ENCODE assay signal across 17 mouse cellular contexts in the genomic region with DNA sequence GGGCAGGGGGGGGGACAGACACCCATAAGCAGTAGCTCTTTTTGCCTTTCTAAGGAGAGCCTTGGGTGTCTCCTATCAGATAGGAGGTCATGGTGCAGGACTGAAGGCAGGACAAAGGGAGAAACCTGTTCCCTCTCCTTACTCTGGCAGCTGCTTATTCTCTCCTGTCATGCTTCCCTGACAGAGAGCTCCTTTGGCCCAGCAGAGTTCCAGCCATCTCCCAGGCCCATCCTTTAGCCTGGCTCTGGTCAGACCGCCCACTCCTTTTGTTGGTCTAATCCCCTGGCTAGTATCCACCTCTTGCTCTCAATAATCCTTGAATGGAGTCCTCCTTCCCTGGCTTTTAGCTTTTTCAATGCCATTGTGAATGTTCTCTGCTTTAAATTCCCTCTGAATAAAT.
DNase-seq lines count a peak whose midpoint lies in the region; ATAC-seq and TF ChIP-seq lines count a peak whose summit lies in the region.
"Had no signal": no experiment of that assay in that cellular context is flagged by ENCODE, and none has a peak within 500 bp of the region (broad histone marks: within the 10 kb centered on the region; RNA-seq: fewer than 3 reads in every experiment).

No protein-coding gene starts in this region.

- H3K4me3 ChIP-seq in hindbrain, embryonic 10.5 days = no peak overlapping the region
- no peak overlapping the region for H3K4me3 ChIP-seq in hindbrain, embryonic 13.5 days
- no peak overlapping the region for H3K4me3 ChIP-seq in forebrain, embryonic 12.5 days (replicated peaks)
- H3K4me3 ChIP-seq in midbrain, embryonic 12.5 days = no peak overlapping the region
- H3K4me3 ChIP-seq: embryonic facial prominence, embryonic 13.5 days; kidney, embryonic 15.5 days had no signal

- DNase-seq in hindbrain, embryonic 10.5 days (ENCODE audit: low spot score) = peak; percentile 24
- DNase-seq in brain, embryonic 14.5 days (ENCODE audit: low read depth) = peak; percentile 71
- DNase-seq in ovary, postnatal 10 days (ENCODE audit: low spot score) = no peak
- no peak for DNase-seq in ovary, adult 18-20 months (ENCODE audit: low spot score)
- DNase-seq in ovary, postnatal 36 days (ENCODE audit: low spot score) = no peak
- DNase-seq: cerebellum, postnatal 10 days; heart, adult 18-20 months; layer of hippocampus, postnatal 36 days; lung, adult 2 months; lung, postnatal 36 days; thymus, postnatal 25 days had no signal

- H3K4me1 ChIP-seq in hindbrain, embryonic 10.5 days (replicated peaks) = peaks cover 34% of the 10 kb centered on the region
- H3K4me1 ChIP-seq in hindbrain, embryonic 13.5 days (replicated peaks) = peaks cover 28% of the 10 kb centered on the region
- peaks cover 35% of the 10 kb centered on the region for H3K4me1 ChIP-seq in forebrain, embryonic 12.5 days
- H3K4me1 ChIP-seq in midbrain, embryonic 12.5 days = peaks cover 43% of the 10 kb centered on the region
- H3K4me1 ChIP-seq: kidney, embryonic 15.5 days had no signal

- no peak overlapping the region for H3K4me2 ChIP-seq in hindbrain, embryonic 13.5 days
- H3K4me2 ChIP-seq in forebrain, embryonic 12.5 days = no peak overlapping the region
- no peak overlapping the region for H3K4me2 ChIP-seq in midbrain, embryonic 12.5 days (replicated peaks)
- H3K4me2 ChIP-seq: embryonic facial prominence, embryonic 13.5 days; kidney, embryonic 15.5 days had no signal

- H3K36me3 ChIP-seq in hindbrain, embryonic 10.5 days = no peaks in the 10 kb centered on the region
- no peaks in the 10 kb centered on the region for H3K36me3 ChIP-seq in hindbrain, embryonic 13.5 days
- H3K36me3 ChIP-seq in forebrain, embryonic 12.5 days (replicated peaks) = no peaks in the 10 kb centered on the region
- H3K36me3 ChIP-seq in midbrain, embryonic 12.5 days = no peaks in the 10 kb centered on the region
- H3K36me3 ChIP-seq: embryonic facial prominence, embryonic 13.5 days; kidney, embryonic 15.5 days had no signal

- H3K9ac ChIP-seq in hindbrain, embryonic 13.5 days = no peak overlapping the region
- no peak overlapping the region for H3K9ac ChIP-seq in forebrain, embryonic 12.5 days
- no peak overlapping the region for H3K9ac ChIP-seq in midbrain, embryonic 12.5 days (replicated peaks)
- H3K9ac ChIP-seq: embryonic facial prominence, embryonic 13.5 days; kidney, embryonic 15.5 days had no signal

- peaks cover 12% of the 10 kb centered on the region for H3K27me3 ChIP-seq in hindbrain, embryonic 10.5 days (ENCODE audit: insufficient read depth, poor library complexity, severe bottlenecking)
- no peaks in the 10 kb centered on the region for H3K27me3 ChIP-seq in hindbrain, embryonic 13.5 days
- H3K27me3 ChIP-seq in forebrain, embryonic 12.5 days = no peaks in the 10 kb centered on the region
- no peaks in the 10 kb centered on the region; the same call in 1 of the 2 replicates for H3K27me3 ChIP-seq in midbrain, embryonic 12.5 days
- H3K27me3 ChIP-seq: kidney, embryonic 15.5 days; Patski had no signal

- H3K27ac ChIP-seq in hindbrain, embryonic 10.5 days = peak overlapping the region; percentile 79
- H3K27ac ChIP-seq in hindbrain, embryonic 13.5 days = no peak overlapping the region
- peak overlapping the region; percentile 73 for H3K27ac ChIP-seq in forebrain, embryonic 12.5 days
- peak overlapping the region; percentile 71 for H3K27ac ChIP-seq in midbrain, embryonic 12.5 days (replicated peaks)
- H3K27ac ChIP-seq: embryonic facial prominence, embryonic 13.5 days; kidney, embryonic 15.5 days had no signal

- ATAC-seq in hindbrain, embryonic 13.5 days (ENCODE audit: low FRiP score) = no peak
- ATAC-seq in forebrain, embryonic 12.5 days (ENCODE audit: low FRiP score) = no peak
- ATAC-seq in midbrain, embryonic 12.5 days (ENCODE audit: low FRiP score, low read depth) = peak; percentile 81
- ATAC-seq: Patski had no signal

- no peak for TF ChIP-seq POLR2A in brain, embryonic 14.5 days (IDR thresholded peaks at IDR 0.05; ENCODE audit: borderline replicate concordance, extremely low read depth, insufficient read depth, insufficient read length, poor library complexity, severe bottlenecking)

- WGBS in hindbrain, embryonic 10.5 days = 28% methylated on average over 1 of the region's 1 CpGs
- 46% methylated on average over 1 of the region's 1 CpGs for WGBS in hindbrain, embryonic 13.5 days
- WGBS in forebrain, embryonic 12.5 days = 14% methylated on average over 1 of the region's 1 CpGs
- WGBS in midbrain, embryonic 12.5 days = 14% methylated on average over 1 of the region's 1 CpGs

- no peak for TF ChIP-seq CTCF in brain, embryonic 14.5 days (IDR thresholded peaks at IDR 0.05; ENCODE audit: borderline replicate concordance, extremely low read depth, insufficient read depth, insufficient read length)

- no peaks in the 10 kb centered on the region for H3K9me3 ChIP-seq in hindbrain, embryonic 10.5 days
- no peaks in the 10 kb centered on the region for H3K9me3 ChIP-seq in hindbrain, embryonic 13.5 days
- H3K9me3 ChIP-seq in forebrain, embryonic 12.5 days = no peaks in the 10 kb centered on the region
- no peaks in the 10 kb centered on the region for H3K9me3 ChIP-seq in midbrain, embryonic 12.5 days
- H3K9me3 ChIP-seq: embryonic facial prominence, embryonic 13.5 days; kidney, embryonic 15.5 days had no signal

Comparison
In these comparisons a context has a peak if more than half of its experiments do, and no peak if none do; other contexts are left out.
1. DNase-seq: peak in hindbrain, embryonic 10.5 days (single experiment) and brain, embryonic 14.5 days (single experiment); none in ovary, postnatal 10 days (single experiment), ovary, adult 18-20 months (single experiment) and ovary, postnatal 36 days (single experiment).